Mouse (Mus musculus) midbrain, embryonic 14.5 days (tissue): ENCODE data around the gene Nup62. TPM values are rescaled to one million over a fixed set of nuclear protein-coding genes. Genes with fewer than 3 reads are reported as not detected.

ENCODE experiments used
- ATAC-seq: fragments of 200-750 bp; cut with Nextera tagmentation; 2 replicates; pipeline ENCODE4 v1.8.0; 2017; ENCODE audit warnings: moderate number of reproducible peaks, moderate library complexity; ENCODE audit not compliant: low FRiP score, low TSS enrichment
- DNase-seq: peaks from one replicate; pipeline ENCODE4 v3.0.0-alpha.2; 2015
- H3K27ac ChIP-seq: fragments of 300-500 bp; sonication (generic); replicated peaks from 2 replicates; pipeline ENCODE4 v1.5.1; 2014; ENCODE audit warnings: mild to moderate bottlenecking, low read depth, low read length, moderate library complexity
- H3K27me3 ChIP-seq: fragments of 300-500 bp; sonication (generic); 2 replicates; pipeline ENCODE4 v1.6.1; 2014; ENCODE audit warnings: low read length, control low read depth, mixed read lengths; ENCODE audit not compliant: control insufficient read depth, insufficient read depth
- H3K36me3 ChIP-seq: fragments of 300-500 bp; sonication (generic); 2 replicates; pipeline ENCODE4 v1.6.1; 2014; ENCODE audit warnings: low read length, control low read depth; ENCODE audit not compliant: control insufficient read depth, insufficient read depth
- H3K4me1 ChIP-seq: fragments of 300-500 bp; sonication (generic); 2 replicates; pipeline ENCODE4 v1.6.1; 2014; ENCODE audit warnings: mild to moderate bottlenecking, antibody characterized with exemption, low read length, control low read depth; ENCODE audit not compliant: control insufficient read depth, insufficient read depth
- H3K4me2 ChIP-seq: fragments of 300-500 bp; sonication (generic); 2 replicates; pipeline ENCODE4 v1.6.1; 2014; ENCODE audit warnings: mild to moderate bottlenecking, low read length, moderate library complexity
- H3K4me3 ChIP-seq: fragments of 300-500 bp; sonication (generic); replicated peaks from 2 replicates; pipeline ENCODE4 v1.5.1; 2014; ENCODE audit warnings: low read depth, low read length
- H3K9ac ChIP-seq: fragments of 300-500 bp; sonication (generic); replicated peaks from 2 replicates; pipeline ENCODE4 v1.6.1; 2014; ENCODE audit warnings: mild to moderate bottlenecking, low read length, moderate library complexity
- H3K9me3 ChIP-seq: fragments of 300-500 bp; sonication (generic); 2 replicates; pipeline ENCODE4 v1.6.1; 2016; ENCODE audit warnings: low read length, control low read depth, mixed read lengths; ENCODE audit not compliant: control insufficient read depth
- WGBS: fragments of 180-500 bp; shearing (Covaris S2); extraction: QIAGEN DNeasy Blood & Tissue Kit; methylation state at CpG from one replicate; pipeline ENCODE4 v1.1.7; 2014; 5-methylcytosine and 5-hydroxymethylcytosine counted together
- polyA plus RNA-seq: library from polyadenylated mRNA; unstranded; fragments of >200 nt; fragmentation: Nextera tagmentation; extraction: Ambion mirVana; gene quantifications from 2 replicates; pipeline ENCODE4 v1.2.1, GENCODE M21; 2014

Nup62 gene
- polyA plus RNA-seq, 1 experiment from 2014 or later, result 29.1 TPM

GRCm38 (mm10) chr7:44847772-44848171, 31.9 kb downstream of the Nup62 start:
- peak overlapping the region; percentile 81 for H3K4me3 ChIP-seq
- no peaks in the 10 kb centered on the region for H3K27me3 ChIP-seq
- H3K9me3 ChIP-seq, result no peaks in the 10 kb centered on the region
- WGBS, result 82% methylated on average over 5 of the region's 5 CpGs
- H3K9ac ChIP-seq, result peak overlapping the region; percentile 48
- peaks cover 18% of the 10 kb centered on the region for H3K4me1 ChIP-seq
- H3K36me3 ChIP-seq, result peaks cover 50% of the 10 kb centered on the region
- peak overlapping the region; percentile 98; the same call in 1 of the 2 replicates for H3K27ac ChIP-seq
- H3K4me2 ChIP-seq, result peak overlapping the region; percentile 83
- DNase-seq, result no peak
- no peak for ATAC-seq

DNA sequence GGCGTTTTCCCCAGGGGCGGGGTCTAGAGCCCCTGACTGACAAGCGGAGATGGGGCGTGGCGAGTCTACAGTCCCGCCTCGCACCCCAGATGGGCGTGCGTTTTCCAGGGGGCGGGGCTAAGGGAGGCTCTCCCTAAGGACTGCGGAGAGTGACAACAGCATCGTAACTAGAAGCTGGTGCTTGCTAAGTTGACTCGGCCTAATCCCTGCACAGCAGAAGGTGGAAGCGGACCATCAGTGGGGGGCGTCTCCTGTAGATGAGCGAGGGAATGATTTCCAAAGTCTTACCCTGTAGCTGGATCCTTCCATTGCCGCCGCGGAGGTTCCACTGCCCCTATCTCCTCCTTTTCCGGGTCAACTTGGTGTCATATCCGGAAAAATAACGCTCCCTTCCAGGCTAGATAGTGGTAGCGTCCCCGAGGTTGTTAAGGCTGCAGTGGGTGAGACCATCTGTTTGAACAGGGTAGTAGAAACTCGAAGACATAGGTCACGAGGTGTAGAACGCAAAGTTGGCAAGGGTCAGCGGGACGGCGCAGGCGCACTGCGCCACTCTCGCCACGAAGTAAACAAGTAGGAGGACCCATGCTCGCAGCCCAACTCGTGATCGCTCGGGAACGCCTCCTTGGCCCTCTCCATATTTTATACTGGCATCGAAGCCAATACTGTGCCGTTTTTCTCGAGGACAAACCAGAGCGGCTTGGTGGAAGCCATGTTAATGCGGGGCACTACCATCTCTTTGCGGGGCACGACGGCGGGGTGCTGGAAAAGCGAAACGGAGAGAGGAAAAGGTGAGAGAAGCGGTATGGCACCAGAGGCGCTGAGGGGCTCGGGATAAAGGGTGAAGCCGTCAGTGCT, 32.9 kb downstream of the Nup62 start, which contains the start of the genes Akt1s1 and Tbc1d17:
TSS of gene Akt1s1 (plus strand) at position 431 of the 855 bp plus-strand sequence.
TSS of gene Tbc1d17 (minus strand) at position 519 of the 855 bp plus-strand sequence.
- Histone ChIP-seq H3K27ac (peak within 1 kb of the TSS; percentile 98), H3K4me2 (peak within 1 kb of the TSS; percentile 83), H3K36me3 (peaks cover 48% of the 10 kb centered on the region), H3K4me1 (peaks cover 22% of the 10 kb centered on the region), H3K27me3 (no peaks in the 10 kb centered on the region), H3K4me3 (peak within 1 kb of the TSS; percentile 81), H3K9ac (peak within 1 kb of the TSS; percentile 68), H3K9me3 (no peaks in the 10 kb centered on the region)
- DNase-seq (peak; percentile 99), ATAC-seq (peak; percentile 87)
- WGBS, result under 1% methylated on average over 54 of the region's 54 CpGs

DNA sequence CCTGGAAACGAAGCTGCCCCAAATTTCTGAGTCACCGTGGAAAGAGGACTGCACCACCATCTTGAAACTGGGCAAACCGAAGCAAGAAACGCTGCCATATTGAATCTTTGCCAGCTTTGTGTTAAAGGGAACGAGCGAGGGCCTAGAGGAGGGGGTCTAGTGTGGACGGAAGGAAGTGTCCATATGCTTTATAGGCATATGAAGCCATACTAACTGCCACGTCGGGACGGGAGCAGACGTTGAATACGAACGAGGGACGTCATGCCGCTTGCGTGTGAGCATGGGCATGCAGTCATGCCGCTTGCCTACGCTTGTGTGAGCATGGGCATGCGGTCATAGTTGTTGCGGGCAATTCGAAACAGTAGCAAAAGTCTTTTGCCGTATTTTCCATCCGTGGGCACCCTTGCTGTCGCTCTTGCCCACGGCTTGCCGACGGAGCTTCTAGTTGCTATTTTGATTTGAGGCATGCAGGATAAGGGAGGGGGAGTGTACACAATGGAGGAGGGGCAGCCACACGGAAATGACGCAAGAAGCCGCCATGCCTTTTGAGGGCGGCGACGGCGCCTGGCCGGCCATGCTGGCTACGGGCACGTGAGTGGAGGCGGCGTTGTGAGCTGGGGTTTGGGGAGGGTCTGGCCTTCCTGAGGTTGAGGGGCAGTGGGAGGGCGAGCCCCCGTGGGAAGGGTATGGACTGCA, 33.7 kb downstream of the Nup62 start:
- Histone ChIP-seq H3K9me3 (no peaks in the 10 kb centered on the region), H3K9ac (peak overlapping the region; percentile 68), H3K27ac (peak overlapping the region; percentile 98), H3K4me3 (peak overlapping the region; percentile 81), H3K36me3 (peaks cover 42% of the 10 kb centered on the region), H3K4me2 (peak overlapping the region; percentile 83), H3K4me1 (peaks cover 27% of the 10 kb centered on the region), H3K27me3 (no peaks in the 10 kb centered on the region)
- DNase-seq (peak; percentile 96), ATAC-seq (peak; percentile 79)
- under 1% methylated on average over 41 of the region's 41 CpGs for WGBS

GRCm38 (mm10) chr7:44850146-44850545, 34.3 kb downstream of the Nup62 start:
- DNase-seq (peak; percentile 89), ATAC-seq (peak; percentile 41)
- Histone ChIP-seq H3K36me3 (peaks cover 36% of the 10 kb centered on the region), H3K4me2 (peak overlapping the region; percentile 83), H3K27me3 (no peaks in the 10 kb centered on the region), H3K27ac (peak overlapping the region; percentile 98), H3K4me1 (peaks cover 33% of the 10 kb centered on the region), H3K4me3 (peak overlapping the region; percentile 81), H3K9me3 (no peaks in the 10 kb centered on the region), H3K9ac (peak overlapping the region; percentile 68)
- WGBS, result under 1% methylated on average over 33 of the region's 33 CpGs

GRCm38 (mm10) chr7:44850789-44851624, 35.1 kb downstream of the Nup62 start:
- no peak for DNase-seq
- H3K36me3 ChIP-seq, result peaks cover 27% of the 10 kb centered on the region
- peaks cover 35% of the 10 kb centered on the region for H3K4me1 ChIP-seq
- no peak for ATAC-seq
- peak overlapping the region; percentile 98; the same call in 1 of the 2 replicates for H3K27ac ChIP-seq
- WGBS, result 80% methylated on average over 8 of the region's 8 CpGs
- H3K4me2 ChIP-seq, result peak overlapping the region; percentile 83
- no peaks in the 10 kb centered on the region for H3K9me3 ChIP-seq
- H3K9ac ChIP-seq, result peak overlapping the region; percentile 68
- H3K27me3 ChIP-seq, result no peaks in the 10 kb centered on the region
- peak overlapping the region; percentile 81 for H3K4me3 ChIP-seq

- Histone ChIP-seq H3K4me1 (peaks cover 40% of the 10 kb centered on the region), H3K4me2 (no peak overlapping the region), H3K27me3 (no peaks in the 10 kb centered on the region), H3K9me3 (no peaks in the 10 kb centered on the region), H3K36me3 (peaks cover 20% of the 10 kb centered on the region), H3K4me3 (no peak overlapping the region), H3K9ac (no peak overlapping the region), H3K27ac (no peak overlapping the region)
- ATAC-seq, result no peak
- DNase-seq, result no peak
- 94% methylated on average over 12 of the region's 12 CpGs for WGBS
Measured at GRCm38 (mm10) chr7:44851625-44852234, 35.8 kb downstream of the Nup62 start.

DNA sequence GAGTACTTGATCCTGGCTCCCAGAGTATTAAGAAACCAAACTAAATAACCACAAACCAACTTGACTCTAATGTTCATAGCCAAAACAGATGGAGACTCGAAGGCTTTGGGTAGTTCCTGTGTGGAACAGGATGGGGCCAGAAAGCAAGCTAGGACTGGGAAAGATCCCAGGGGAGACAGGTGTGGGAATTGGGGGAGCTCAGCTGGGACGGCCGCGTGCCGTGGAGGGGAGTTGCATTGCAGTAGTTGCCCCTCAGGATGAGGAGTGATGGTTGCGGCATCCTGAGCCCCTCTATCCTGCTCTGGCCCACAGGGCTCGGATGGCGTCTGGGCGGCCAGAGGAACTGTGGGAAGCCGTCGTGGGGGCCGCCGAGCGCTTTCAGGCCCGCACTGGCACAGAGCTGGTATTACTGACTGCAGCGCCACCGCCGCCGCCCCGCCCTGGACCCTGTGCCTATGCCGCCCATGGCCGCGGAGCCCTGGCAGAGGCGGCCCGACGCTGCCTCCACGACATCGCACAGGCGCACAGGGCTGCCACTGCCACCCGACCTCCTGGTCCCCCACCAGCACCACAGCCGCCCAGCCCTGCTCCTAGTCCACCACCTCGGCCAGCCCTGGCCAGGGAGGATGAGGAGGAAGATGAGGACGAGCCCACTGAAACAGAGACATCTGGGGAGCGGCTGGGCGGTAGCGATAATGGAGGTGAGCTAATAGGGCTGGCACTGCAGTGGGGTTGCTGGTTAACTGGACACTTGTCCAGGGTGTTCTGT, 36.6 kb downstream of the Nup62 start:
- WGBS, result 92% methylated on average over 36 of the region's 36 CpGs
- DNase-seq, result no peak
- no peak overlapping the region for H3K27ac ChIP-seq
- H3K9ac ChIP-seq, result no peak overlapping the region
- no peaks in the 10 kb centered on the region for H3K9me3 ChIP-seq
- no peak overlapping the region for H3K4me3 ChIP-seq
- no peak for ATAC-seq
- H3K36me3 ChIP-seq, result peaks cover 18% of the 10 kb centered on the region
- H3K4me1 ChIP-seq, result peaks cover 40% of the 10 kb centered on the region
- H3K27me3 ChIP-seq, result no peaks in the 10 kb centered on the region
- no peak overlapping the region for H3K4me2 ChIP-seq
